Mouse (Mus musculus): ENCODE results near the gene Chil1.

DNA sequence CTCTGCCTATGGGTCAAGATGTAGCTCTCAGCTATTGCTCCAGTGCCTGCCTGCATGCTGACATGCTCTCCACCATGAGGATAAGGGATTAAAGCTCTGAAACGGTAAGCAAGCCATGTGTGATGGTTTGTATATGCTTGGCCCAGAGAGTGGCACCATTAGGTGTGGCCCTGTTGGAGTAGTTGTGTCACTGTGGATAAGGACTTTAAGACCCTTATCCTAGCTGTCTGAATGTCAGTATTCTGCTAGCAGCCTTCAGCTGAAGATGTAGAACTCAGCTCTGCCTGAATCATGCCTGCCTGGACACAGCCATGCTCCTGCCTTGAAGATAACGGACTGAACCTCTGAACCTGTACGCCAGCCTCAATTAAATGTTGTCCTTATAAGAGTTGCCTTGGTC lies 15.4 kb upstream of the Chil1 start:
- TF ChIP-seq POLR2A (IDR thresholded peaks at IDR 0.05; ENCODE audit: low read depth, low read length): no peak
- no peak for TF ChIP-seq CTCF (conservative IDR thresholded peaks at IDR 0.05; ENCODE audit: insufficient read depth, insufficient read length, low read depth, low read length)
